Mouse (Mus musculus) stomach, embryonic 16.5 days (tissue): ENCODE measurements at regions not wholly inside any gene's neighbourhood (a gene's known extent, or its start where the extent isn't known, plus 50 kb on each side); places are given as distances from the start of the nearest gene placed in this dataset.
"Not testable (repeated sequence)": the region's sequence is repeated elsewhere in the genome, so short reads cannot be mapped to it uniquely, and the experiment has no call there.

Experiments used
- ATAC-seq: fragments of 200-750 bp; cut with Nextera tagmentation; 2 replicates; pipeline ENCODE4 v1.8.0; 2017; ENCODE audit warnings: moderate number of reproducible peaks, moderate TSS enrichment; ENCODE audit not compliant: insufficient read depth, low FRiP score
- H3K27ac ChIP-seq: fragments of 300-500 bp; sonication (generic); 2 replicates; pipeline ENCODE4 v1.5.1; 2014; ENCODE audit warnings: low read length
- H3K27me3 ChIP-seq: fragments of 300-500 bp; sonication (generic); 2 replicates; pipeline ENCODE4 v1.6.1; 2014; ENCODE audit warnings: low read length, control low read depth, mixed read lengths; ENCODE audit not compliant: control insufficient read depth, insufficient read depth
- H3K36me3 ChIP-seq: fragments of 300-500 bp; sonication (generic); 2 replicates; pipeline ENCODE4 v1.6.1; 2014; ENCODE audit warnings: low read length; ENCODE audit not compliant: control insufficient read depth, insufficient read depth
- H3K4me1 ChIP-seq: fragments of 300-500 bp; sonication (generic); 2 replicates; pipeline ENCODE4 v1.6.1; 2014; ENCODE audit warnings: low read length, control low read depth, mixed read lengths; ENCODE audit not compliant: control insufficient read depth, insufficient read depth
- H3K4me2 ChIP-seq: fragments of 300-500 bp; sonication (generic); 2 replicates; pipeline ENCODE4 v1.6.1; 2014; ENCODE audit warnings: low read depth, low read length, mixed read lengths
- H3K4me3 ChIP-seq: fragments of 300-500 bp; sonication (generic); replicated peaks from 2 replicates; pipeline ENCODE4 v1.5.1; 2014; ENCODE audit warnings: mild to moderate bottlenecking, low read length
- H3K9ac ChIP-seq: fragments of 300-500 bp; sonication (generic); 2 replicates; pipeline ENCODE4 v1.6.1; 2014; ENCODE audit warnings: low read length
- H3K9me3 ChIP-seq: fragments of 300-500 bp; sonication (generic); replicated peaks from 2 replicates; pipeline ENCODE4 v1.6.1; 2016; ENCODE audit warnings: low read length, control low read depth; ENCODE audit not compliant: control insufficient read depth
- WGBS: fragments of 180-500 bp; shearing (Covaris S2); extraction: QIAGEN DNeasy Blood & Tissue Kit; methylation state at CpG from one replicate; pipeline ENCODE4 v1.1.7; 2014; 5-methylcytosine and 5-hydroxymethylcytosine counted together

DNA sequence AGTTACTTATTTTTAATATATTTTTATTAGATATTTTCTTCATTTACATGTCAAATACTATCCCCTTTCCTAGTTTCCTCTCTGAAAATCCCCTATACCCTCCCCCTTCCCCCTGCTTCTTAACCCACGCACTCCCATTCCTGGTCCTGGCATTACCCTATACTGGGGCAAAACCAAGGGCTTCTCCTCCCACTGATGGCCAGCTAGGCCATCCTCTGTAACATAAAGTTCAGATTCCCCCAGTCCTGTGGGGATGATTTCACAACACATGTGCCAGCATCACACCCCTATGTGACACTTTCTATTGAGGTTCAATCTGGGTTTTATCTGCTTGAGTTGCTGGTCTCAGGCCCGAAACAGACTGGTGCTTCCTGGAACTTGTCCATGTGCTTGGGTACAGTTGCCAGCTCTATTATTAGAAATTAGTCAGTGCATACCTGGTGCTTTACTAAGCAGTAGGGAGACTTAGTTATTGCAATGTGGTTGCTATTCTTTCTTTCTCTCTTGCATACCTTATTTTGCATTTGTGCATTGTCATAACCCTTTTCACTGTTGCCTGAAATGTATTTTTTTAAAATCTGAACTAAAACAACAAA lies 295.5 kb downstream of the Grxcr1 start:
- Histone ChIP-seq H3K27me3 (no peaks in the 10 kb centered on the region), H3K4me1 (no peaks in the 10 kb centered on the region), H3K4me3 (no peak overlapping the region), H3K36me3 (no peaks in the 10 kb centered on the region), H3K9me3 (no peaks in the 10 kb centered on the region), H3K27ac (no peak overlapping the region), H3K4me2 (no peak overlapping the region), H3K9ac (no peak overlapping the region)
- WGBS: 84% methylated on average over 2 of the region's 2 CpGs
- no peak for ATAC-seq

DNA sequence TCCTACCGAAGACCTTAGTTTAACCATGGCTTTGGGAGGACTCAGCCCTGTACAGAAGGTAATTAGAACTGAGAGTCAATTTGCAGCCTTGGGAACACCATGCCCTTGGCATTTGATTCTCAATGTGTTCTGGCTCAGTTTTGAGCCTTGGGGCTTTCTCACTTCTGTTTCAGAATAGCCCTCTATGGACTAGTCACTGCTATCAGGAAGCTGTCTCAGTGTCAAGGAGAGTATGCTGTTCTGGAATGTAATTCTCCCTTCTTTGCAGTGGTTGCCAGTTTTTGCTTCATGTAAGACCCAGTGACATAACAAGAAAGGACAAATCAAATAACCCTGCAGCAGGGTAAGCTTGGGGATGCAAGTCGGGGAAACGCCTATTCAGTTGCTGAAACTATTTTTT lies 297.7 kb downstream of the Grxcr1 start:
- no peak for ATAC-seq

DNA sequence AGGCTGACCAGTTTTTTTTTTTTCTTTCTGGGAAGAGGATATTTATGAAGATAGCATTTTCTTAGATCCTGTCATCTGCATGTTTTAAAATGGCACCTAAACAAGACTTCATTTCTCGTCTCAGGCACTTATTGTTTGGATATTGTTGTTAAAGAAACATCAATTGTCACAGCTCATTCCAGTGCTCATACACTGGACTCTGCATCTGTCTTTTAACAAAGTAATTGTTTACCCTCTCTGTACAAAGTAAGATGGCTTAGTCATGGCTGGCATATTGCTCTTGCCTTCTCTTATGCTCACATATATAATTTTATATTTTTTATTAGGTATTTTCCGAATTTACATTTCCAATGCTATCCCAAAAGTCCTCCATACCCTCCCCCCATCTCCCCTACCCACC lies 298.2 kb downstream of the Grxcr1 start:
- H3K4me1 ChIP-seq: no peaks in the 10 kb centered on the region
- H3K9me3 ChIP-seq: no peaks in the 10 kb centered on the region
- no peaks in the 10 kb centered on the region for H3K27me3 ChIP-seq
- WGBS: 72% methylated on average over 2 of the region's 2 CpGs
- H3K27ac ChIP-seq: no peak overlapping the region
- no peak for ATAC-seq
- H3K36me3 ChIP-seq: no peaks in the 10 kb centered on the region
- no peak overlapping the region for H3K4me2 ChIP-seq
- H3K4me3 ChIP-seq: no peak overlapping the region
- H3K9ac ChIP-seq: no peak overlapping the region

More for the DNA sequence above, 297.7 kb downstream of the Grxcr1 start:
- Histone ChIP-seq H3K4me3 (no peak overlapping the region), H3K9ac (no peak overlapping the region), H3K4me2 (no peak overlapping the region), H3K27ac (no peak overlapping the region), H3K27me3 (no peaks in the 10 kb centered on the region), H3K4me1 (no peaks in the 10 kb centered on the region), H3K36me3 (no peaks in the 10 kb centered on the region), H3K9me3 (no peaks in the 10 kb centered on the region)
- 94% methylated on average over 3 of the region's 3 CpGs for WGBS

DNA sequence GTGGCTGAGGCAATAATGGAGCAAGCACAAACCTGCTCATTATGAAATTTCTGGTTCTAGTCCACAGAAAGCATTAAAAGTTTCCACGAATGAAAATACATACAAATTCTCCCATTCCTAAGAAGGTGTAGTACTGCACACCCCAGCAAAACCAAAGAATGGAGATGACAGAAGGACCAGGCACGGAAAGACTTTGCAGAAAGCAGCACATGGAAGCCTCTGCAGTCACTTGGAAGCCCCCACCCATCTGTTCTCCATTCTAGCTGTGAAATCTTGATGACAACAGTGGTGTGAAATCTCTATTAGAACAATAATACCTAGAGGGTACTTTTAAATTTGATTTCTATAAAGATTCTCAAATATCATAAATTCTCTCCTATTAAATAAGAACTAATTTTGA lies 319.3 kb downstream of the Grxcr1 start:
- Histone ChIP-seq H3K4me3 (no peak overlapping the region), H3K4me2 (no peak overlapping the region), H3K9me3 (no peaks in the 10 kb centered on the region), H3K27ac (no peak overlapping the region), H3K27me3 (no peaks in the 10 kb centered on the region), H3K9ac (no peak overlapping the region), H3K4me1 (no peaks in the 10 kb centered on the region), H3K36me3 (no peaks in the 10 kb centered on the region)
- ATAC-seq: no peak
- 74% methylated on average over 2 of the region's 2 CpGs for WGBS

DNA sequence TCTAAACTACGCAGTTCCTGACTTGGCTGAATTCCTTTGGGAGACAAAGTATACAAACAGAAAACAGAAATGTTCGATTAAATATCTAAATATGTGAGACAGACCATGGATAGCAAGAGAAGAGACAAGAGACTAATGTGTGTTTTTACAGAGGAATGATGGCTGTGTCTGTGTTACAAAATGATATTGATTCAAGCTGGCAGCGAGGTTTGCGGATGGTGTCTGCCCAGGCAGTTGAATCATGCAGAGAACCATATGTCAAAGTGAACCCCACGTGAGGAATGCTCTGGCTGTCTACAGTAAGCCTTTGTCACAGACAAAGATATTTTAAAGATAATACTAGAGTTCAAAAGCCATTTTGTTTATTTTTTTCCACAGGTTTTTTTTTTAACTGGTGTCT lies 320.2 kb downstream of the Grxcr1 start:
- Histone ChIP-seq H3K4me1 (no peaks in the 10 kb centered on the region), H3K9ac (no peak overlapping the region), H3K9me3 (no peaks in the 10 kb centered on the region), H3K27ac (no peak overlapping the region), H3K27me3 (no peaks in the 10 kb centered on the region), H3K4me2 (no peak overlapping the region), H3K4me3 (no peak overlapping the region), H3K36me3 (no peaks in the 10 kb centered on the region)
- no peak for ATAC-seq
- 30% methylated on average over 5 of the region's 5 CpGs for WGBS

DNA sequence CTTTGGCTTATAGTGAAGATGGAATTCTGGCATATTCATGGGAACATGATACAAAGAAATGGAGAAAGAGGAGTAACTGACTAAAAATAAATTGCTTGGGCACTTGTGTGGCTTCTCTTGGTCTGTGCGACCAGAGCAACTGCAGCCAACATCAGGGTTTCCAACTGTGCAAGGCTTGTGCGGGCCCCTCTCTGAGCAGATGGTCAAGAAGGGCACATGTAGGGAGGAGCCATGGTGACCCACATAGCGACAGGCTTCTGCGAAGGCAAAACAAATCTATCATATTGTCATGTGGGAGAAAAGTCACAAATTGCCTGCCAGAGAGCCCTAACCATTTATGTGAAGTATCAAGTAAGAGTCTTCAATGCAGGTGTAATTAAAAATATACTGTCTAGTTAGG lies 321.6 kb downstream of the Grxcr1 start:
- no peaks in the 10 kb centered on the region for H3K4me1 ChIP-seq
- H3K27ac ChIP-seq: no peak overlapping the region
- WGBS: 77% methylated on average over 4 of the region's 4 CpGs
- H3K27me3 ChIP-seq: no peaks in the 10 kb centered on the region
- no peak overlapping the region for H3K4me3 ChIP-seq
- H3K4me2 ChIP-seq: no peak overlapping the region
- ATAC-seq: no peak
- H3K9ac ChIP-seq: no peak overlapping the region
- H3K9me3 ChIP-seq: no peaks in the 10 kb centered on the region
- no peaks in the 10 kb centered on the region for H3K36me3 ChIP-seq

DNA sequence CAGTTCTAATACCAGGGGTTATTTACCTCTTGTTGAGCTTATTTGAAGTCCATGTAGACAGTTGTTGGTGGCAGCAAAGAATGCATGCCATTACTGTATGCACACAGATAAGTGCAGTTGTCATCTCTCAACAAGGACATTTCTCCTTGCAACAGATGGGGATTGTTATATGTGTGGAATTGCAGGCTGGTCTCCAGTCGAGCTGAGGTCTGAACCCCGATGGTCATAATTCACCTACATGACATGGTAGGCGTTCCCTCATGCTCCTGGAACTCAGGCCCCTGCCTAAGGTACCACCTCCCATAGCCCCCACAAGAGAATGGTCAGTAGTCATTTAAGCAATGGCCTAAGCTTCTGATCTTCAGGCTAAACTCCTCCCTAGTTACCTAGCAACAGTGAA lies 322.2 kb downstream of the Grxcr1 start:
- WGBS: 73% methylated on average over 3 of the region's 3 CpGs
- not testable (repeated sequence) for H3K9me3 ChIP-seq, H3K4me2 ChIP-seq, H3K27ac ChIP-seq, H3K36me3 ChIP-seq, H3K4me1 ChIP-seq, H3K27me3 ChIP-seq, H3K9ac ChIP-seq, H3K4me3 ChIP-seq, ATAC-seq

DNA sequence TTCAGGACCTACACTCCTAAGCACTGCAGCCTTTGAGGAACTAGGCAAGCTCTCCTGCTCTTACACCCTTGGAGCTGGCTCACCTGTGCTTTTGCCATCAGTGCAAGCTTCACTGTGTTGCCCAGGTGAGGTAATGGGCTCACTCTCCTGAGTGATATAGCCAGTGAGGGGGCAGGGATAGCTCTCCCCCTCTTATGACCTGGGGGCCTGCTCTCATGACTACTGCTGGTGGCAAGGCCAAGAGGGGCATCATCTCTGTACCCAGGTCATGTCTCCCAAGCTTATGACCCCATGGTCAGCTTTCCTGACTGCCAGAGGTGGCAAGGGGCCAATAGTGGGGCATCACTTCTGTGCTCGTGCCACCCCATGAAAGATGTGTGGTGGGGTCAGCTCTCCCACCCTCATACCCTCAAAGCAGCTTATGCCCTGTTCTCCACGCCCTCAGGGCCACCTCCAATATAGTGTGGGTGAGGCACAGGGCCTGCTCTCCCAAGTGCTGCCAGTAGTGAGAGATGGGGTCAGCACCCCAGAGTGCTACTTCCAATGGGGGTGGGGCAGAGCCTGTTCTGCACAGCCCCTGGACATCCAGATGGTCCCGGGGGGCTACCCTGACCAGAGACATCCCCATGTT lies 330.1 kb downstream of the Grxcr1 start:
- no peak overlapping the region for H3K4me3 ChIP-seq
- WGBS: 86% methylated on average over 3 of the region's 3 CpGs
- ATAC-seq: peak; percentile 62

DNA sequence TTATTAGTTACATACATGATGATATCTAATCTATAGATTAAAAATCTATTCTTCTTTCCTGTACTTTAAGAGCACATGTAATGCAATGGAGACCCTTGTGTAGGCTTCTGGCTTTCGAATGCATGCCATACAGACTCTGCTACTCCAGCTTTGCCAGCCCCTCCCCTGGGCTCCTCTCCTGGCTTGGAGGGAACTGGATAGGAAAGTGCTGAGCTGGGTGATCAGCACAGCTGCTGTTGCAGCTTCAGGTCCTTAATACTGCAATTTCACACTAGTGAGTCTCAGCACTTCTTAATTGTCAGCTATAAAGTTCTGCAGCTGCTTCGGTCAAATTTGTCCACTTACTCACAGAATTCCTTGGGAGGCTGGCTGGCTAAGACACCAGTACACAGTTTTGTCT lies 341.4 kb downstream of the Grxcr1 start:
- 76% methylated on average over 2 of the region's 2 CpGs for WGBS
- Histone ChIP-seq H3K27ac (no peak overlapping the region), H3K9ac (no peak overlapping the region), H3K4me1 (no peaks in the 10 kb centered on the region), H3K27me3 (no peaks in the 10 kb centered on the region), H3K36me3 (no peaks in the 10 kb centered on the region), H3K4me3 (no peak overlapping the region), H3K9me3 (no peaks in the 10 kb centered on the region), H3K4me2 (no peak overlapping the region)
- ATAC-seq: no peak

More for the DNA sequence above, 330.1 kb downstream of the Grxcr1 start:
- Histone ChIP-seq H3K4me1 (no peaks in the 10 kb centered on the region), H3K9me3 (no peaks in the 10 kb centered on the region), H3K36me3 (no peaks in the 10 kb centered on the region), H3K4me2 (no peak overlapping the region), H3K9ac (no peak overlapping the region), H3K27me3 (no peaks in the 10 kb centered on the region), H3K27ac (no peak overlapping the region)
